Mouse (Mus musculus) cortical plate, adult 2 months (tissue): ENCODE results near the gene Spata31d1a.

Experiments
- CTCF ChIP-seq: fragments of 200-500 bp; IDR thresholded peaks from 2 replicates; pipeline ENCODE4 v1.5.1; 2011; ENCODE audit warnings: mild to moderate bottlenecking, control low read depth, low read length; ENCODE audit not compliant: insufficient read depth; ENCODE audit errors: extremely low read depth
- POLR2A ChIP-seq: fragments of 200-500 bp; IDR thresholded peaks from 2 replicates; pipeline ENCODE4 v1.6.1; 2011; ENCODE audit warnings: mild to moderate bottlenecking, low read length, control low read depth; ENCODE audit not compliant: insufficient read depth; ENCODE audit errors: extremely low read depth

DNA sequence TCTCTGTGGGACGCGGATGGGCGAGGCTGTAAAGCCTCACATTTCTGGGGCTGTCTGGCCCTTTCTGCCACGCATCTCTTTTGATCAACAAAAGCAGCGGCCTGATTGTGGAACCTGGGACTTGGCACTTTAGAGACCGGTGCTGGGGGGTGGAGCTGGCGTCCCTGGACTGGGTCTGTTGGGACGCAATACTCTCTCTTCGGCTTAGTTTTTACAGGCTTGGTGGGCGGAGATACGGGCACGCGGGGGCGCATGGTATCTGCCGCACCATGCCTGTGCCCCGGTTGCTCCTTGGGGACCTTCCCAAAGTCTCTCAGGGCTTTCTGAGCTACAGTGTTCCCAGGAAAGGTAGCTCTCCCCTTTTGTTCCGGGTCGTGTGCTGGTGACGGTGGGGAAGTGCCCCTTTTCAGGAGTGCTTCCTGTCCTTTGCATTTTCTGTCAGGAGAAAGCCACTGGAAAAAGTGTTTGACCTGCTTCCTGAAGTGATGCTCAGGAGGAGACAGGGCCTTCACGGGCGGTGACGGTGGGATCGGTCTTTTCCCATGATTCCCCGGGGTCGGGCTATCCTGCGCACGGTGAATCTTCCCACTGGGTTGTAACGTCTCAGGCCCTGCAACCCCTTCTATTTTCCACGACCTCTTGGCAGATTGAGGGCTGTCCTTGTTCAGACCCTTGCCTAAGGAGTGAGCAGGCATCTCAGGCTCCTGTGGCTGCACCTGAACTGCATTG lies 16.2 kb upstream of the Spata31d1a start:
- TF ChIP-seq POLR2A: no peak
- TF ChIP-seq CTCF: no peak
